Mouse (Mus musculus) ovary, adult 18-20 months (tissue): ENCODE results near the gene Efna5.

Source experiments
- DNase-seq: peaks from one replicate; pipeline ENCODE4 v3.0.0; 2022; ENCODE audit warnings: low spot score, mixed read lengths

Efna5 gene

DNA sequence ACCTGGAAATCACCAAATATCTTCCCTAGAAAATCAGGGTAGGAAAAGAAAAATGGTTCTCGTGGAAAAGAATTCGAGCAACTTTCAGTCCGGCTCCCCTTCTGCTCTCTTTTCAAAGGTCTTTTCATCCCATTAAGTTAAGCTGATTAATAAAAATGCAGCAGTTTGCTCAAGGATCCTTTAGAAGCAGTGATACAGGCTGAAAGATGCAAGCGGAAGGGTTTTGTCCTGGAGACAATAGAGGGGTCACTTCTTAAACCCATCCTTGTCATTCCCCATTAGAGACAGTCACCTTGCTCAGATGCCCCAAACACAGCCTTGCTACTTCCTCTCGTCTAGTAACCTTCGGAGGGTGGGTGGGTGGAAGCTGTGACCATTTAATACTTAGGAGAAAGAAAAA, 27.4 kb downstream of the Efna5 start:
- DNase-seq, result no peak

DNA sequence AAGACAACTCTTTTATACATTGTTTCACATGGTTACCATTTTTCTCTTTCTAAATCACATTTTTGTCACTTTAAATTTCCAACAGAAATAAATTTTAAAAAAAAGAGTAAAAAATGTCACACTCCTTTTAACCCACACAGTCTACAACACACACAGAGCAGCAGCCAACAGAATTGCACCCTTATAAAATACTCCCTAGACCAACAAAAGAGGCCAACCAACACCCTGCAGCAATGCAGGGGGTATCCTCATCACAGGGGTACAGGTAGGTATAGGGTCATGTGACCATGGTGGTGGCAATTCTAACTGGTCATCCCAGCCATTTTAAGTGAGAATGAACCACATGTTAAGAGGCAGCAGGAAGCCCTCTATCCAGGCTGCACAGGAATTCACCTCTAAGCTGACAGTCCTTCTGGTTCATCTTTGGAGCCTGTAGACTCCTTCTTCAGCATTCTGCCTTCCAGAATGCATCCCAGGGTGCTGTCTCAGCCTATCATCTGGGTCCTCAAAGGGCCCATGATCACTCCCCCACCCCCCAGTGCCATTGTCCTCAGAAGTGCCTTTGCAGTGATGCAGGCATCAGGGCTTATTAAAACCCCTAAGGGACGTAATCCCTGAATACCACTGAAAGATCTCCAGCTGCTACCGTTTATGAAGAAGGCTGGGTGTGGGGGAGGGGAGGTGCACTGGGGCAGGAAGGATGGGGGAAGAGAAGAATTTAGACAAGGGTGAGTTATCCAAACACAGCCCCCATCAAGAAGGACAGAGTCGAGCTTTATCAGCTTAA, 28.1 kb downstream of the Efna5 start:
- no peak for DNase-seq

DNA sequence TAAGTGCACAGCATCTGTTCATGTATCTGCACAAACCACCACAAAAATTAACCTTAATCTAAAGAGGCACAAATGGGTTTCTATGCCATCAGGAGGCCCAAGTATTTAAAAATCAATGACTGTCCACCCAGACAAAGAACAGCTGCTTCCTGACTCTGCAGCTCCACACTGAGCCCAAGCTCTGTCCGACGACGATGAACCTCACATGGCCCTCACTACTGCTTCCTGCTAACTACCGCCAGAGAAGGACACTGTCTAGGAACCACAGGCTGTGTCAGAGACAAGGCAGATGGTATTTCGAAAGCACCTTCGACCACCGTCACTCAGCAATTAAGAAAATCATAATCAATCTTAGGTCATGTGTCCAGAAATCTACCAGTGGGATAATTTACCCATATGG, 29.8 kb downstream of the Efna5 start:
- no peak for DNase-seq

DNA sequence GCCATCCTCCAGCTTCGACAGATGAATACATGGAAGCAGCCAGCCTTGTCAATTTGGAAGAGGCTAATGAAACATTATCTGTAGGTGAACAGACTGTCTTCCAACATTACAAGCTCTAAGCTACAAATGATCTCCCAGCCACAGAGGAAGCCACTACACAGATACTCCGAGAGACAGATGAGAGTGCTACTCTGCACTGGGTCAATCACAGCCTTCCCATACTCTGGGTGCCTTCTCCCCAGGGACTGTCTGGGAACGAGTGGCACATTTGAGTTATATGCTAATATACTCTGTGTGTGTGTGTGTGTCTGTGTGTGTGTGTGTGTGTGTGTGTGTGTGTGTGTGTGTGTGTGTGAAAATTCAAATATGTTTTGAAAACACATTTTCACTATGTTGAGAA, 30.5 kb downstream of the Efna5 start:
- DNase-seq, result no peak

DNA sequence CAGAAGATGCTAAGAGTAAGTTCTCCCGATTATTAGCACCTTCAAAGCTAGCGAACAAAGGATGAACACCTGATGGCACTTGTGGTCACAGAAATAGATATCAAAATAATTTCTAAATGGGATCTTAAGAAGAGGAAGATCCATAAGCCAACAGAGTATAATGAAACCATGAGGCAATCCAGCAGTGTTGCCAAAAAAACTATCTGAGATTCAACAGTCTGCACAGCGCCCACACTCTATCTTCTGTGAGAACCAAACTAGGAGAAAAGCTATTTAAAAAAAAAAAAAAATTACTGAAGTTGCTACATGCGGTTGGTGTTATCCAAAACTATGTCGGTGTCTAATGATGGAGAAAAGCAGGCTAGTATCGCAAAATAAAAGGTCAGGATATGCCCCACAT, 31.4 kb downstream of the Efna5 start:
- DNase-seq, result no peak

DNA sequence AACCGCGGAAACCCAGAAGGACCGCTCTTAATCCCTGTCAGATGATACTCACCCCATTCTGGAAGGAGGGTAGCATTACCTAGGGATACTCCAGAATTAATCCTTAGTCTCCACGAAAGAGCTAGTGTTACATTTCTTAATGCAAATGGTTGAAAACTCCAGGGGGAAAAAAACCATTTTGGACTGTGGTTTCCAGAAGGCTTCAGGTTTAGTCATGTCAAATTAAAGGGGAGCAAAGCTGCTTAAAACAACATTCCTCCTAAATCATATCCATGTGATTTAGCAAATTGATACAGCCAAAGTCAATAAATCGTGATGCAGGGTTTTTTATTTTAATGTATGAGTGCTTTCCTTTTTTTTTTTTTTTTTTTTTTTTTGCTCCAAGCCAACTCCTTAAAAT, 35.5 kb downstream of the Efna5 start:
- DNase-seq, result no peak

DNA sequence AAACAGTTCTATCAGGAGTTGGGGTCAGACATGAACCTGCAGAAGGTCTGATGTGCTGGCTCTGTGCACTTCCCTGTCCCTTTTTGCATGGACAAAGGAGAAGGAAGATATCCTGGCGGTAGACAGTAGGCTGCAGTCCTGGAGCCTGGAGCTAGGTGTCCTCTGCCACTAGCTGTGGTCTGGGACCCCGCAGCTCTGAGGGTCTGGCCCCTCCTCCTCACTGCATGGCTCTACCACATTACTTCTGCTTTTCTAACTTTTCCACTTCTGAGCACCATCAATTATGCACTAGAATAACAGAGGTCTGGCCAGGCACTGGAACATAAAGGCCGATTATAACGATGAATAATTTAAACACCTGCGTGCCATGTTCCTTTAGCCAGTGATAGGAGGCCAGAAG, 36.8 kb downstream of the Efna5 start:
- DNase-seq, result no peak

DNA sequence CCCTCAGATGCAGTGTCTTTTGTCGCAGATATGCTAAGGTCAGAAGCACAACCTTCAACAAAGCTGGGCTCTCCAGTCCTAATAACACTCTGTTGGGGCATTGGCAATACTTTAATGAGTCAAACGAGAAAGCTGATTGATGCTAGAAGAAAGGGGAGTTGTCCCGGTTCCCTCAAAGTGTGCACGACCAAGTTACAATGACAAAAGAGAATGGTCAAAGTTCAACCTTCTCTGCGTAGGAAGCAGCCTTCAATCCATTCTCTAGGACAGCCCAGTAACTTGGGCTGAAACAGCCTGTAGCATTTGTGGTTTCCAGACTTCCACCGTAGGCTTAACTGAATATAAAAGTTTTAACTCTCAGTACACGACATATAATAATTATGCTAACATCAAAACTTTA, 43.8 kb downstream of the Efna5 start:
- DNase-seq, result no peak

DNA sequence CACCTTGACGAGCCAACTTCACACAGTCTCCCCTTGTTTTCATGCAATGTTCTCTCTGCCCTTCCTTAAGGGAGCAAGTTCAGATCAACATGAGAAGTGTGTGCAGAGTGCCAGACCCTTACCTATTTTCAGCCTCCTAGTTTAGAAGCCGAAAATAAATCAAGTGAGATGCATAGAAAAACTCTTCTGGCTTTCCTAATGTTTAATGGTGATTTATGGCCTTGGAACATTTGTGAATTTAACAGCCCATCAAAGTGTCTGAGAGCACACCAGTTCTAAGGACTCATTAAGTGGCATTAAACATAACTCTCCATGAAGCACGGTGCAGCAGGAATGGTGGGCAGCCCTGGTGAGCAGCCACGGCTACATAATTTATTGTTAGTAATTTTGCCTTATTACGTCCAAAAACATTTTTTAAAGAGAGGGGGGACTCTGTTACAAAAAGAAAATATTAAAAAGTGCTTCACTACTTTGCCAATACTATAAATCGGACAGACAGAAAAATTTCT, 44.5 kb downstream of the Efna5 start:
- no peak for DNase-seq

DNA sequence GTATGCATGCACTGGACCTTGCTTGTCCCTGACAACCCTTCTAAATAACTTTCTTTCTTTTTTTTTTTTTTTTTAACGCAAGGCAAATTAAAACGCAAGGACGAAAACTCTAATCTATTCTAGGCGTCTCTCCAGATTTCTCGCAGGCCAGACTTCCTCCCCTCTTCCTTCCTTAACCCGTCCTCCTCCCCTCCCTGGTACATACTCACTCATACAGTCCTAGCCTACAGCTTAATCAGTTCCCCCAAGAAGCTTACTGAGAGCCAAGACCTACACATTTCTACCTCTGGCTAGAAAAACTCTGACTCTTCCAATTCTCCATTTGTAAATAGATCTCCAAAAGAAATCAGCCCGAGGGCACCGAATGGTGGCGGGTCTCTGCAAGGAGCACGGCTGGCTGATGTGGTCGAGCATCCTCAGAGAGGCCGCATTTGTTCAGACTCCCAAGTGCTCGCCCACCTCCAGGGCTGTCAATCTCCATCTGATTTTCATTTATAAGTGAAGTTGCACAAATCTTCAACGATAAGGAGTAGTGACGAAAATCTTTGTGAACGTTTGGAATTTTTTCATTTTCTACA, 48.5 kb downstream of the Efna5 start:
- no peak for DNase-seq

DNA sequence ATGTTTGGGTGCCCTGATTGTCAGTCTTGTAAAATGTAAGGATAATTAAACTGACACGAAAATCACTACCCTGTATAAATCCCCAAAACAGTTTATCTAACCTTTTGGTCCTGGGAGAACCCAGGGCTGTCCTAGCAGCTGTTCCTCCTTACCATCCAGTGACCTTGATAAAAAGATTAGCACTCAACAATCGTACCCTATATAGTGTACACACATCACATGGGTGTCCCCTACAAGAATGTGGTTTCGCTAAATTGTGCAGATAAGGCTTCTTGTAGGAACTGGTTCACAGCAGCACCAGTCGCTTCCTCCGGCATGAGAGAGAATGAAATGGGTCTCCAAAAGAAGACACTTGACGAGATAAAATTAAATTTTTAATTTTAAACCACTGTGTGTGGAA, 53.6 kb downstream of the Efna5 start:
- no peak for DNase-seq

DNA sequence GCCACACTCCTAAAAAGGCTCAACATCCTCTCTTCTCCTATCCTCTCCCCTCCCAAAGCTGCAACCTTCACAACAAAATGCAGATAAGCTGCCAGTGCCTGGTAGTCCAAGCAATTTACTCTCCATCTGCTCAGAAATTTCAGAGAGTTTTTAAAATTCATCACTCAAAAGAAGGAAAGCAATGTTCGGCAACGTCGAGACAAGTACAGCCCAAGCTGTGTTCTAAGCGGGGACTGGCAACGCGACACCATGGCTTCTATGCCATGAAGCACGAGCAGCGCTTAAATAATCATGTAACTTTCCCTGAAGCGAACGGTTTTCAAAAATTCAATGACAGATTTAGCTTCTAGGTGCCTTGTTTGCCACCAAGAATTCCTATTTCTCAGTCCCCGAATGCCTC, 59.9 kb downstream of the Efna5 start:
- no peak for DNase-seq

DNA sequence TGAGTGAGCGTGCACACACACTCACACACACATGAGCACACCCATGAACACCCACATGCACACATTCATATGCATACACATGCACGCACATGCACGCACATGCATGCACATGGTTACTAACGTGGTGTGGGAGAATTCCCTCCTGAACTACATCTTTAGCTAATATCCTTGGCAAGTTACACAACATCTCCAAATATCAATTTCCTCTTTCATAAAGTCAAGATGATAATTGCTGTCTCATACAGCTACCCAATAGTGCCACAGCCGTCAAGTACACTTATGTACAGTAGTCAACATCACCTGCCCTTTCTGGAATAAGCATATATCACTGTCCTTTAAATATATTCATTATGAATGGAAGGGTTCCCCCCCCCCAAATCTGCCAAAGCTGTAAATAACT, 61.2 kb downstream of the Efna5 start:
- DNase-seq, result no peak

DNA sequence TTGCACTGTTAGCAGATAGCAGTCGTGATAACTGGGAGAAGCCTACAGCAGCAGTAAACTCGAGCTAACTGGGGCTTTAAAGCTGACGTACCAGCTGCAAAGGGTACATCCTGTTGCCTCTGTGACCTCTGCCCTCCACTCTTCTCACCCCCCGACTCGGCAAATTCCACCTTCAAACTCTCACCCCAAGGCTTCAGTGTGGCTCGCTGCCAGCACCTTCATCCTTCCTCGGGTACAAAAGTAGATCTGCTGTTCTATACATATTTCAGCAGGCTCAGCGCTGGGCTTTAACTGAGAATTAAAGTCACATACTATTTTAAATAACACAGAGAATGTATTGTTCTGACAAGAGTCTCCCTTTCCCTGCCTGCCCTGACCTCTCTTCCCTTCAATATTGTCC, 62.3 kb downstream of the Efna5 start:
- no peak for DNase-seq

DNA sequence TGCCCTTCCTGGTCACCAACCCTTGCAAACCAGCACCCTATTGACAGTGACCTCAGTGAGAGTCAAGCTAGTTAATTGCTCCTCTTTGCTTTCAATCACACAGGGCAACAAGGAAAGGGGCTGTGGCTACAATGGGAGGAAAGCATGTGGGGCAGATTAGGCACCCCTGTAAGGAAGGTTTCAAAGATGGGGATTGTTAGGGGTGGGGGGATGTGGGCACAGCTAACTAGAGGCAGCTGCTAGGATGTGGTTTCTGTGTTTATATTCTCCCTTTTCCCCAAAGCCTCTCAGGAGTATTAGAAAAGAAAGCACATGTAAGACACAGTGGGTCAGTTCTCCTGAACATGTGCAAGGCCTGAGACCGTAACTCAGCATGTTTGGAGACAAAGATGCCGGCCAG, 62.8 kb downstream of the Efna5 start:
- no peak for DNase-seq

DNA sequence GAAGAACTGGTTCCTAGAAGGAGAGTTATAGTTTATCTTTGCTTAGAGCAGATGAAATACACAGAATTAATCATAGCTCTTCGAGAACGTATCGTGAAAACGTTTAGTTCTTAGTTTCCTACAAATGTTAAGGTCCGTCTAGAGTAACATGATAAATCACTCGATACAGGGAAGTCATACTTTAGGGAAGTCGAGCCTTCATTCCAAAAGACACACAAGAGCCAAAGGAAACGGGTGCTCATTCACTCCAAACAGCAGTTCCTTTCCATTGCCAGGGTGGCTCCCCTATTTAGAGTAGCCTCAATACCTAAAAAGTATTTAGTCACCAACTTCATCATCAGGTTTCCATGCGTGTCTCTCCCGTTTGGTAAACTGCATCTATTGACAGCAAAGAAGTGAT, 64.2 kb downstream of the Efna5 start:
- no peak for DNase-seq

DNA sequence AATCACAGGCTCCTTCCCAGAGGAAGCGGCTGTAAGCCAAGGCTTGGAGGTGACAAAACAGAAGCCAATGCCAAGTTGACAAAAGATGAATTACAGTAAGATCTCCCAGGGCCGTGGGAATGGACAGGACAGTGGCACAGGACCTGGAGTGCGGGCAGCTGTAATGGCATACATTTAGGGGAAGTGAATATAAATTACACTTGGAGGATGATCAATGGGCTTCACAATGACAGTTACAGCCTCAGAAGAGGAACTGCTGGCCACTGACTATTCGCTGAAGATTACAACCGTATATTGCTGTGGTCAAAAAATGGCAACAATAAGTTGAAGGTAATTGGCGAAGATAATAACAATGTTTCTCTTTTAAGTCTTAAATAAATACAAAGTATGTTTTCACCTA, 67.7 kb downstream of the Efna5 start:
- no peak for DNase-seq

DNA sequence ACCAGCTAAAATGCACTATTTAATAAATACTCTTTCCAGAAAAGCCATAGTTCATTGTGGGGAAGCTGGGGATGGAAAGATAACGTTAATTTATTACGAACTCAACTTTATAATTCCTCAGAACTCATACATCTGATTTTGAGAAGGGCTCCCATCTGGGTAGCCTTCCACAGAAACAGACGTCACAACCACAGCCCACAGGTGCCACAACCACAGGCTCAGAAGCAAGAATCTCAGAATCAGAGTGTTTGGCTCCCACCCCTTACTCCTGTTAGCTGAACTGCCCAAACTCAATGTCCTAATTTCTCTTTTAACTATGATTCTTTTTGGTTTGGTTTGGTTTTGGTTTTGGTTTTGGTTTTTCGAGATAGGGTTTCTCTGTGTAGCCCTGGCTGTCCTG, 73.2 kb downstream of the Efna5 start:
- DNase-seq, result no peak

DNA sequence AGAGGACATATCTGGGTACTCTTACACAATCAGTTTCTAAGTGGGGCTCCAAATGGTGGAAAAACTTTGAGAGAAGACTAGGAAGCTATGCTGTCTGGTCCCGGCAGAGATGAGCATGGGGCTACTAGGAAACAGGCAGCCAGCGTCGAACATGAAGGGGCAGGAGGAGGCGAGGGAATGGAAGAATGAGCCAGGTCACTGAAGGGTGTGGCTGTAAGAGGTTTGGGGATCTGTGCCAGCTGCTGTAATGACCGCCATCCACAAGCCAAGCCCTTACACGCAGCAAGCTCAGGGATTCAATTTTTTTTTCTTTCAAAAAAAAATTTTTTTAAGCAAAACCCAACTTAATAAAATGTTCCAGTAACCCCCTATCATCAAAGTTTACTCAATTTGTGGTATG, 74.5 kb downstream of the Efna5 start:
- no peak for DNase-seq

DNA sequence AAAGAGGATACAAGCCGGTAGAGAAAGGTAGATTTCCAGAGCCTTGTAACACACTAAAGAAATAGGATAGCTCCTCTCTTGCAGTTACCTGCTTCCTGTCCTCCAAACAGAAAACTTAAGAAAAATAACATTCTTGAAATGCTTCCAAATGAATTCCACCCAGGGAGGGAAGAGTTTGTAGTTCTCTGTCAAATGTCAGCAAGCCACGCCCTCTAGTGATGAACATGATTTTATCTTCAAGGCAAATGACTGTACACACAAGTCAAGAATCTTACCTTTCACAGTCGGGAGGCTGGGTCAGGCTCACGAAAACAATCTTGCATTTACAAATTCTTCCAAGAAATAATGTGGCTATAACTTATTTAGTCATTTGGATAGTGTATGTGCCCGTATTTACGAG, 78.4 kb downstream of the Efna5 start:
- DNase-seq, result no peak

DNA sequence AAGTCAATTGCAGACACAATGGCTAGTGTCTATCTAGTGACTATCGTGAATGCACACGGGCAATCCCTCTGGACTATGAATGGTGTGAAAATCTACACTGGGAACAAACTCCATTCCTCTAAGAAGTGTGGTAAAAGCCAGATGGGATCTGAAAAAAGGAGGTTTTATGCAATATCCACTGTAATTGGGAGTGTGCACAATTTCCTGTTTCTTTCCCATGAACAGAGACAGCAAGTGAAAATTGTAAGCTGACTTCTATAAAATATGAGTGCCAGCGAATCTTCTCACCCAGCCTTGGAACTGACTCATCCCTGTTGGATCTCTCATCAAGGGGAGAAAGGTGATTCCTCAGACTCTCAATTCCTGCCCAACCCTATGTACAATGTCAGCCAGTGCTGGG, 83.8 kb downstream of the Efna5 start:
- DNase-seq, result no peak

DNA sequence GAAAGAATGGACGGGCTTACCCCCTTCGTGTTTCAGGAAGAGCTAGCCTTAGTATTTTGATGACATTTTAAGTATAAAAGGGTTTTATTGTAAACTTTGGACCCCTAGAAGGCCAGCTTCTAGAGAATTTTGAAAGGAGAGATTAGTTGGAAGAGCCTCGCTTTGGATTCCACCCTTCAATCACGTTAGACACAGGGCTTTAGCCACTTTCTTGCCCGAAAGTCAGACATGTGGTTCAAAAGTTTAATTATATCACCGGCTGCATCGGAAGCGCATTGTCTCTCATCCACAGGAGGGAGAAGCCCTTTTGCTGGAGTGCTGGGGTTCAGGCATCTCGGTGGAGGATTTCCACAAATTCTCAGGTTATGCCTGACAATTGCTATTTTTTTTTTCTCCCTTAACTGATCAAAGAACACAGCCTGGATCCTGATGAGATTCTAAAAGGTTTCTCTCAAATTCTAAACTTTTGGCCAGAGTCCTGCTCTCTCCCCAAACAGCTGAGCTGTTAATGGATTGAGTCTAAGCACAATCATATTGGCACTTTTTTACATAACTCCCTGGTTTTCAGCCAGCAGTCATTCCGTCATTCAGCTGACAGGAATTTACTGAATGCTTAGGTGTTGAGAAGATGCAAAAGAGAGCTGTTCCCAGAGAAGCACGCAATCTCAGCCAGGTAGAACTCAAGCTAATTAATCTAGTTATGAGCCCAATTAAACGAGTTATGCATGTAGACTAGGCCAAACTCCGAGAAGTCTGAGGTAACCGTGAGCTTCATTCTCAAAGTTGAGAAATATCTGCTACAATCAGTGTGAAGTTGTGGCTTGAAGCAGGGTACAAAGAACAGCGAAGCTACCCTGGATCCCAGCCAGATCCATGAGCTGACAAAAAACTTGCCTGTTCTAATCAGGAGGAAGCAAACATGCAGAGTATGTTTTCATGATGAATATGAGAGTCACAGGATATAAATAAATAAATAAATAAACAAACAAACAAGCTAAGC, 91.5 kb downstream of the Efna5 start:
- DNase-seq, result no peak

DNA sequence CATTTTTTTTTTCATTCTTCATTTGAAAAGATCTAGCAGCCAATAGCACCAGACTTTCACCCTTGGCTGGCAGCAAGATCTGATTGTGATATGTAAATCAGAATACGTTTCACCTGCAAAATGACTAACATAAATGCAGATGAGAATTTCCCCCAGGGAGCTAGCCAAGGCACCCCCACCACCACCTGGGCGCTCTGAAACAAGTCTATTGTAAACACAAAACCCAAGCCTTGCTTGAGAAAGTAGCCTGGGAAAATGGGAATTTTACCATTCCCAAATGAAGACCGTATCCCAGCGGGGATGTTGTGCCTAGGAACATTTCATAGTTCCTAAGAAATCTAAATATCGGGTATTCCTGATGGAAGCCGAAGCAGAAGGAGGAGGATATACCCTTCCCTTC, 92.3 kb downstream of the Efna5 start:
- DNase-seq, result no peak
